Mouse (Mus musculus) limb, embryonic 14.5 days (tissue): ENCODE measurements around the gene Abhd4. TPM values are rescaled to one million over a fixed set of nuclear protein-coding genes. Genes with fewer than 3 reads are reported as not detected.
A peak's percentile ranks its signal among the peaks of the same experiment; 100 is the strongest.

ENCODE experiments used
- ATAC-seq: fragments of 200-750 bp; cut with Nextera tagmentation; 2 replicates; pipeline ENCODE4 v1.8.0; 2017; ENCODE audit warnings: low read depth, moderate number of reproducible peaks, moderate TSS enrichment; ENCODE audit not compliant: low FRiP score
- DNase-seq: peaks from one replicate; pipeline ENCODE4 v3.0.0-alpha.2; 2015; ENCODE audit warnings: low spot score
- H3K27ac ChIP-seq: fragments of 300-500 bp; sonication (generic); replicated peaks from 2 replicates; pipeline ENCODE4 v1.5.1; 2014; ENCODE audit warnings: low read depth, mild to moderate bottlenecking, low read length, moderate library complexity, mixed read lengths
- H3K27me3 ChIP-seq: fragments of 300-500 bp; sonication (generic); 2 replicates; pipeline ENCODE4 v1.6.1; 2014; ENCODE audit warnings: low read length, mixed read lengths; ENCODE audit not compliant: control insufficient read depth, insufficient read depth
- H3K36me3 ChIP-seq: fragments of 300-500 bp; sonication (generic); 2 replicates; pipeline ENCODE4 v1.6.1; 2014; ENCODE audit warnings: mild to moderate bottlenecking, low read length, moderate library complexity, mixed read lengths; ENCODE audit not compliant: control insufficient read depth, insufficient read depth
- H3K4me1 ChIP-seq: fragments of 300-500 bp; sonication (generic); 2 replicates; pipeline ENCODE4 v1.6.1; 2014; ENCODE audit warnings: antibody characterized with exemption, low read length, mixed read lengths; ENCODE audit not compliant: control insufficient read depth, insufficient read depth
- H3K4me2 ChIP-seq: fragments of 300-500 bp; sonication (generic); replicated peaks from 2 replicates; pipeline ENCODE4 v1.6.1; 2014; ENCODE audit warnings: low read depth, mild to moderate bottlenecking, low read length, moderate library complexity; ENCODE audit not compliant: severe bottlenecking
- H3K4me3 ChIP-seq: fragments of 300-500 bp; sonication (generic); replicated peaks from 2 replicates; pipeline ENCODE4 v1.5.1; 2014; ENCODE audit warnings: low read length
- H3K9ac ChIP-seq: fragments of 300-500 bp; sonication (generic); 2 replicates; pipeline ENCODE4 v1.6.1; 2014; ENCODE audit warnings: mild to moderate bottlenecking, low read depth, low read length, moderate library complexity; ENCODE audit not compliant: severe bottlenecking
- H3K9me3 ChIP-seq: fragments of 300-500 bp; sonication (generic); 2 replicates; pipeline ENCODE4 v1.6.1; 2016; ENCODE audit warnings: low read length; ENCODE audit not compliant: control insufficient read depth
- POLR2A ChIP-seq: fragments of 200-500 bp; IDR thresholded peaks from 2 replicates; pipeline ENCODE4 v1.8.0; 2012; ENCODE audit warnings: inconsistent platforms, mild to moderate bottlenecking, moderate library complexity, borderline replicate concordance; ENCODE audit not compliant: insufficient read depth, insufficient read length; ENCODE audit errors: extremely low read depth
- WGBS: fragments of 180-500 bp; shearing (Covaris S2); extraction: QIAGEN DNeasy Blood & Tissue Kit; methylation state at CpG from one replicate; pipeline ENCODE4 v1.1.7; 2014; 5-methylcytosine and 5-hydroxymethylcytosine counted together
- polyA plus RNA-seq, 2 experiments: library from polyadenylated mRNA; depleted of rRNA in 1 of 2; stranded (reverse) in 1 of 2; unstranded in 1 of 2; fragments of >200 nt; fragmentation: Nextera tagmentation in 1 of 2; extraction: Ambion mirVana in 1 of 2; gene quantifications; 2 replicates each; pipeline versions ENCODE4 v1.2.1 to v1.2.3; 2012 to 2014

The Abhd4 gene
- polyA plus RNA-seq, 2 experiments, result 27.7 to 58.4 TPM

DNA sequence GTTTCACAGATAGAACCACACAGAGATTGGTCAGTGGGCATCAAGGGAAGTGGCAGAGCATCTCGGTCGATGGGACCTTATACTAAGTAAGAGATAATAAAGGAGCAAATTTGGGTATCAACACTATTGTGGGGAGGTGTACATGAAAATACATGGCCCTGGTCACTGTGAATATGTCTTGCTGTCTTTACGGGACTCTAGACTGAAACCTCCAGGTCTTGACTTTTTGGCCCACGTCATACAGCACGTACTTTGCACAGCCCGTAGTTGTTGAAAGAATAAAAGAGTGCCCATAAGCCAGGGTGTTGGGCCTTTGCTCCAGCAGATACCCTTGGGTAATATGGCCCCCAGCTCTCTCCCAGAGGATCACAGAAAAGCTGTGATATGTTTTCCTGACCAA is 32.3 kb upstream of the Abhd4 start:
- 96% methylated on average over 6 of the region's 6 CpGs for WGBS
- Histone ChIP-seq H3K27me3 (no peaks in the 10 kb centered on the region), H3K9me3 (no peaks in the 10 kb centered on the region), H3K4me2 (no peak overlapping the region), H3K27ac (no peak overlapping the region), H3K9ac (no peak overlapping the region), H3K4me3 (no peak overlapping the region), H3K36me3 (no peaks in the 10 kb centered on the region), H3K4me1 (peaks cover 8% of the 10 kb centered on the region; the same call in 1 of the 2 replicates)
- DNase-seq (no peak), ATAC-seq (no peak)
- TF ChIP-seq POLR2A, result no peak

DNA sequence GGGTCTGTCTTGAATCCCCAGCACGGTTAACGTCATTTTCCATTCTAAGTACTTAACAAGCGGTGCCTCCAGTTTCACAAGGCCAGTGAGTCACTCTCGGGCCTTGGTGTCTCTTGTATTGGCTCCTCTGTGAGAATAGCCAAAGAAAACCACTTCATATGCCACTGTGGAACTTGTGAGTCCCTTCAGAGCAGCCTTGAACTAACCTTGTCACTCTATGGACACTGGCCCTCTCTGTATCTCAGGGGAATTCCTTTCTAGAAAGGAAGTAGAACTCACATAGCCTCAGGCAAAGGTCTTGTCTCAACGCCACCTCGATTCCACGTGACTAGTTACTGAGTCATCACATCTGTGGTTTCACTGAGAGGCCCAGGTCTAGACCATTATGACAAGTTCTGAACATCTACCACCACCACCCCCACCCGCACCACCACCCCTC is 31.7 kb upstream of the Abhd4 start:
- DNase-seq, result no peak
- WGBS, result 71% methylated on average over 8 of the region's 8 CpGs
- Histone ChIP-seq H3K4me2 (no peak overlapping the region), H3K9ac (no peak overlapping the region), H3K4me3 (no peak overlapping the region), H3K27ac (0 out of 2 replicates have a peak overlapping the region, but pooled peaks have one; percentile 19), H3K9me3 (no peaks in the 10 kb centered on the region), H3K27me3 (no peaks in the 10 kb centered on the region), H3K36me3 (no peaks in the 10 kb centered on the region), H3K4me1 (peaks cover 8% of the 10 kb centered on the region; the same call in 1 of the 2 replicates)
- no peak for TF ChIP-seq POLR2A
- ATAC-seq, result no peak

DNA sequence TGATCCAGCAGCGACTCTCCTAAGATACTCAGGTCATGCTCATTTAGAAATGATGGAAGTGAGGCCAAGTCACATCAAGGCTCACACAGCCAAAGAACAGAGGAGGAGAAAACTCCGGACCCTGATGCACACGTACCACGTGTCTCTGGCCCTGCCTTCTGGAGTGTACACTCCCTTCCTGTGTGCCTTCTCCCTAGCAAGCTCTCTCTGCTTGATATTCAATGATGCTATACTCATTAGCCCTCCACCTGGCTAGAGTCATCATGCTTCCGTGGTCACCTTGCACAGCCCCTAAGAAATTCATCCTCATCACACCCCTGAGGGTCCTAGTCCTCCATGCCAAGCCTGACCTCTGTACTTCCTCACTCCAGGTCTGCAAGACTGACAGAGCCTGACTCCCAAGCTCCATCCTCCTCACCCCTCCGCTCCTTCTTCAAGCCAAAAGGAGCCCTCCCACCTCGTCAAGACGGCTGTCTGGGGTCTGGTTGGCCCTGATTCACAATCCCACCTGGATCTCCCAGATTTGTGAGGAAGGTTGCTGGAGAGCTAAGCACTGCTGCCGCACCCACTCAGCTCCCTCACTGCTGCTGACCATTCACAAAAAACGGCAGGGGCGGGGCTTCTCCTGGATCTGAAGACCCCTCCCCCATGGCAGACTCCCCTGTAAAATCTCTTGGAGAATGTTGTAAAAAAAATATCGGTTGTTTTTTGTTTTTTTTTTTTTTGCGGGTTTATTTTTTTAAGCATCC is 30.5 kb upstream of the Abhd4 start:
- no peak overlapping the region for H3K27ac ChIP-seq
- H3K4me3 ChIP-seq, result no peak overlapping the region
- H3K9ac ChIP-seq, result no peak overlapping the region
- WGBS, result 47% methylated on average over 13 of the region's 13 CpGs
- DNase-seq (no peak), ATAC-seq (no peak)
- H3K4me1 ChIP-seq, result peaks cover 9% of the 10 kb centered on the region
- H3K9me3 ChIP-seq, result no peaks in the 10 kb centered on the region
- no peaks in the 10 kb centered on the region for H3K36me3 ChIP-seq
- TF ChIP-seq POLR2A, result no peak
- no peaks in the 10 kb centered on the region for H3K27me3 ChIP-seq
- H3K4me2 ChIP-seq, result no peak overlapping the region

DNA sequence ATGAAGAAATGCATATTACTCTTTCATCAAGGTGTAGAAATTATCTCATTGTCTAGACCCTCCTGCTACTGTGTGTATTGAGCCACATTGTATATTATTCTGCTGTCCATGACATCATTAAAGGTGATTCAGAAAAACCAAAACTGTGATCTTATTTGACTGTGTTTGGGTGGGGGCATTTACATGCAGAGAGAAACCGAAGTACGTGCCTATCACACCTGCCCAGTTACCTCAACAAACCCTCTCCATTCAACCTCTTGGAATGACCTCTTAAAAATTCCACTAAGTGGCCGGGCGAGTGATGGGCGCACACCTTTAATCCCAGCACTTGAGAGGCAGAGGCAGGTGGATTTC is 29.9 kb upstream of the Abhd4 start:
- 81% methylated on average over 5 of the region's 5 CpGs for WGBS
- no peak overlapping the region for H3K4me3 ChIP-seq
- peaks cover 7% of the 10 kb centered on the region for H3K4me1 ChIP-seq
- no peak overlapping the region for H3K4me2 ChIP-seq
- ATAC-seq (no peak), DNase-seq (no peak)
- H3K27ac ChIP-seq, result no peak overlapping the region
- H3K27me3 ChIP-seq, result no peaks in the 10 kb centered on the region
- TF ChIP-seq POLR2A, result no peak
- no peak overlapping the region for H3K9ac ChIP-seq
- H3K9me3 ChIP-seq, result no peaks in the 10 kb centered on the region
- H3K36me3 ChIP-seq, result no peaks in the 10 kb centered on the region

DNA sequence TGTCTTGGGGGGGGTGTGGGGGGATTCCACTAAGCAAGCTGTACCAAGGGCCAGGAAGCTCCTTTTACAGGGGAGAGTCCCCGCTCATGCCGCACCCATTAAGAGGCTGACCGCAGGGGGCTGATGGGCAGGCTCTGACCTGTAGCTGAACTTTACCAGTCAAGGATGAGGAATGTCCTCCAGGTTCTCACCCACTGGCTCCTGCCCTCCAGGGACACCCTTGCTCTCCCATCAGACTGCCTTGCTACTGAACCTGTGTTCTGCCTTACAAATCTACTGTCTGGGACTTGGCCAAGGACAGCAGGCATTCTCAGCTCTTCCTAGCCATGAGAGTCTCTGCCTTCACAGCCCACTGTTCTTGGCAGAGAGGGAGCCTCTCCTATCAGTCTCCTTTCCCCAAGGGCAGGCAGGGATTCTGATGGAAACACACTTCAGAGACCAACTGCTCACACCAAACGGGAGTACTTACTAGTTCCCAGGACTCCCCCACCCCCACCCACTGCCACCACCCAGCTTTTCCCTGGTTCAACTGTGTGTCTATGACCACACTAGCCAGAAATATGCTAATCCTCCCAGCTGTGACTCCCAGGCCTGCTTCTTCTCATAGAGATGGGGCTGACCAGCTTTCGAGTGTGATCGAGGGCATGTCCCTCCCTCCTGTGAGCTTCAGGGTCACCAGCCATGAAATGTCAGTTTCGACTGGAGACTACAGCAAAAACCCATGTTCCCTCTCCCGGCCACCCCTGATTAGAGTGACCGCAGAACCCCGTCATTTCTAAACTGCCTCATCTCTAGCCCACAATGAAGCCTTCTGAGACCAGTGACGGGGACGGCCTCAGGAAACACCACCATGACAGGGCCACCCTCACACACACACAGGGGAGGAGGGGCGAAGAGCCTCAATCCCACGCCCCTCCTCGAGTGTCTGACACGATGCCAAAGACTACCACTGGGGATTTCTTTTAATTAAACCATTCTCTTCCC is 29.2 kb upstream of the Abhd4 start:
- DNase-seq, result no peak
- H3K4me1 ChIP-seq, result peaks cover 3% of the 10 kb centered on the region; the same call in 1 of the 2 replicates
- 48% methylated on average over 16 of the region's 16 CpGs for WGBS

More for the DNA sequence above, 29.2 kb upstream of the Abhd4 start:
- no peak for TF ChIP-seq POLR2A
- Histone ChIP-seq H3K9me3 (no peaks in the 10 kb centered on the region), H3K9ac (no peak overlapping the region), H3K27ac (no peak overlapping the region), H3K4me3 (no peak overlapping the region), H3K4me2 (no peak overlapping the region), H3K27me3 (no peaks in the 10 kb centered on the region), H3K36me3 (no peaks in the 10 kb centered on the region)
- no peak for ATAC-seq
